Mouse (Mus musculus) urinary bladder, postnatal 36 days (tissue): ENCODE data around the gene Slc4a3.

Experiments used
- DNase-seq, 2 experiments: peaks; one replicate each; pipeline ENCODE4 v3.0.0; 2022; ENCODE audit warnings: low spot score in 2 of 2, mixed read lengths in 1 of 2

Slc4a3 gene

GRCm38 (mm10) chr1:75545965-75546956 lies at the start of gene Slc4a3:
Gene Slc4a3 (plus strand): TSS chr1:75546266.
- peak; percentile 57 to 68 for DNase-seq

- DNase-seq, result no peak
These were observed 47.2 kb upstream of the Slc4a3 start for GRCm38 (mm10) chr1:75498897-75499296.

DNA sequence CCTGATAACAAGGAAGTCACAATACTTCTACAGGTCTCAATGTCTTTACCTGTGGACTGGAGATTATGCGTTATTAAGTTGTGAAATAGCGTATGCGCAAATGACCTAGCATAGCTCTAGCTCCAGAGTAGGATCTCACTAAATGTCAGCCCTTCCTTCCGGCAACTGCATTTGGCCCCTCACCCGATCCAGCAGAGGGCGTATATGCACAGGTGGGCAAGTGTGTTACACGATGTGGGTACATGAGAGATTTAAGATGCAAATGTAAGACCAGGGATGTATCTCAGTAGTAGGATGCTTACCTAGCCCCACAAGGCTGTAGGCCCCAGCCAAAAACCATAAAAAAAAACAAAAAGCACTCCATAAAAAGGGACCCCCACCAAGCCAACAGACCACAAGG lies 46.6 kb upstream of the Slc4a3 start:
- no peak for DNase-seq

- DNase-seq, result no peak
These were observed 44.2 kb upstream of the Slc4a3 start for GRCm38 (mm10) chr1:75501905-75502304.

DNA sequence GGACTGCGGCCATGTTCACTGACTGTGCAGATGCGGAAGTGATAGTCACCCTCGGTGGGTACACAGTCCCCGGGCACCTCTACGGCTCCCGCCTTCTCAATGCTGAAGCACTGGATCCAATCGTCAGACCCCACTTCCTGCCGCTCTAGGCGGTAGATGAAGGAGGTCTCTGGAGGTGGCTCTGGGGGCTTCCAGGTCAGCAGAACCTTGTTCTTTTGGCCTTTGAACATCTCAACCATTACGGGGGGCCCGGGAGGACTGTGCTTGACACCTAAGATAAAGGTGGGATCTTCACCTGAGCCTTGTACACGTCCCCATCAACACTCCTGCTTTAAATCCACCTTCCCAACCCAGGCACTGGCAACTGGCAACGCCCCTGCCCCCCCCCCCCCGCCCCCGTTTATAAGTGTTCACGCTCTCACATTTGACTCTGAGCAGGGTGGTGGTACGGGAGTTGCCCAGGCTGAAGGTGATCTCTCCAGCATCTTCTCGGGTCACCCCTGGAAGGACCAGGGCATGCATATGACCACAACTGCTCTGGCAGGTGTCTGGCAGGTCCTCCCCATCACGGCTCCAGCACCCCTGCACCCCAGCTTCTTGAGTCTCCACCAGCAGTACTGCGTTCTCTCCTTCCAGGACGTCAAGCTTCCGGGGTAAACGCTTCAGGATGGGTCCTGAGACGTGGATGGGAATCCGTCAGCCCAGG lies 43.0 kb upstream of the Slc4a3 start:
- DNase-seq, result no peak

DNA sequence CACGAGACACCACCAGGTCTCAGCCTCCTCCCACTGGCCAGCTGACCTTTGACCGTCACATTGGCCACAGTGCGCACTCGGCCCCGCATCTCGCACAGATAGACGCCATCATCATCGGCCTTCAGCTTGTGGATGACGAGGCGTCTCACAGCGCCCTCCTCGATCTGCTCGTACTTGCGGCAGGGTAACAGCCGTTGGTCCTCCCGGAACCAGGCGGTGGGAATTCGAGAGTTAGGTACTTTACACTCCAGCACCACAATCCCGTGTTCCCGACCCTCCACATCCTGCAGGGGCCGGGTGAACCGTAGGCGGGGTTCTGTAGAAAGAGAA lies 42.5 kb upstream of the Slc4a3 start:
- DNase-seq, result no peak

GRCm38 (mm10) chr1:75504256-75505045 lies 41.6 kb upstream of the Slc4a3 start:
- DNase-seq, result no peak

DNA sequence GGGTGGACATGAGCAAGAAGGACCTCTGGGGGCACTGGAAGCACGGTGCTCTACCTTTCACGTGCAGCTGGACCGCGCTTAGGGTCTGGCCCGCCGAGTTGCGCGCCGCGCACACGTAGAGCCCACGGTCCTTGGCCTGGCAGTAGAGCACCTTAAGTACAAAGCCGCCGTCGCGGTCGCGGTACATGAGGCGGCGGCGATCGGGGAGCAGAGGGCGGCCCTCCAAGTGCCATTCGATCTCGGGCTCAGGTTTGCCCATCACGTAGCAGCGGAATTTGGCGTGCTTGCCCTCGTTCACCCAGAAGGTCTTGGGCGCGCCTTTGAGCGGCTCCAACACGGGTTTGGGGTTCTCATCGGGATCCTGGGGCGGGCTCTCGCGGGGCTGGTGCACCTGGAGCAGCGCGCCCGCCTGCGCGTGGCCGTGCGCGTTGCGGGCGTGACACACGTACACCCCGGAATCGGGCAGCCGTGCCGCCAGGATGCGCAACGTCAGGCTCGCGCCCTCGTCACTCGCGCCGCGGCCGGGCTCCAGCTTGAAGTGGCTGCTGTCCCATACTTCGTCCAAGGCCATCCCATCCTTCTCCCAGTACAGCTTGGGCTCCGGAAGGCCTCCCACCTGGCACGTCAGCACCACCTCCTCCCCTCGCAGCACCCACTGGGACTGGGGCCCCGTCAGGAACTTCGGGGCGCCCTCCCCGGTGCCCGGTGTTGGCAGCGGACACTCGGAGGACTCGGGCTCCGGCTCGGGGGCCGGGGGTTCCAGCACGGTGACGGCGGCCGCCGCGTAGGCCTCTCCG lies 40.7 kb upstream of the Slc4a3 start:
- DNase-seq, result peak; percentile 53 to 55

GRCm38 (mm10) chr1:75505956-75506831 lies 39.9 kb upstream of the Slc4a3 start, which contains the start of gene Obsl1:
Gene Obsl1 (minus strand): TSS chr1:75506452.
- peak; percentile 42 to 63 for DNase-seq

DNA sequence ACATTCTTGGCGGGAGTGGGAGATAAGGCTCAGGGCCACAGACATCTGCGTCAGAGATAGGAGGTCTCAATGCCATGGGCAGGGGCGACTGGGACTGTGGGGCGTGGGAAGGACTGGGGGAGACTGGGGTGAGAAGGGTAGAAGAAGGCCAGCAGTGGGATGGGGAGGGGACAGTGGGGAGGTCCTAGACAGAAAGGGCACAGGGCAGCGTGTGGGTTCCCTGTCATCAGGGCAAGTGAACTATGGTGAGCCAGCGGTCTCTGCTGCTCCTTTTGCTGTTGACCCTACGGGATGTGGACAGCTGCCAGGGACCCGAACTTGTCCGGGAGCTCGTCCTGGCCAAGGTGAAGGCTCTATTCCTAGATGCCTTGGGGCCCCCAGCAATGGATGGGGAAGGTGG lies 39.1 kb upstream of the Slc4a3 start, which contains the start of gene Inha:
TSS of gene Inha (plus strand) at position 72 of the 400 bp plus-strand sequence.
- peak in 1 of 2 experiments; percentile 4 for DNase-seq

DNA sequence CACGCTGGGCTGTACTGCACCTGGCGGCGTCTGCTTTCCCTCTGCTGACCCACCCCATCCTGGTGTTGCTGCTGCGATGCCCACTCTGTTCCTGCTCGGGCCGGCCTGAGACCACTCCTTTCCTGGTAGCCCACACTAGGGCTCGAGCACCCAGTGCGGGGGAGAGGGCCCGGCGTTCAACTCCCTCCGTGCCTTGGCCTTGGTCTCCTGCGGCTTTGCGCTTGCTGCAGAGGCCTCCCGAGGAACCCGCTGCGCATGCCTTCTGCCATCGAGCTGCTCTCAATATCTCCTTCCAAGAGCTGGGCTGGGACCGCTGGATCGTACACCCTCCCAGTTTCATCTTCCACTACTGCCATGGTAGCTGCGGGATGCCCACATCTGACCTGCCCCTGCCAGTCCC lies 36.5 kb upstream of the Slc4a3 start:
- peak in 1 of 2 experiments; percentile 0 for DNase-seq

DNA sequence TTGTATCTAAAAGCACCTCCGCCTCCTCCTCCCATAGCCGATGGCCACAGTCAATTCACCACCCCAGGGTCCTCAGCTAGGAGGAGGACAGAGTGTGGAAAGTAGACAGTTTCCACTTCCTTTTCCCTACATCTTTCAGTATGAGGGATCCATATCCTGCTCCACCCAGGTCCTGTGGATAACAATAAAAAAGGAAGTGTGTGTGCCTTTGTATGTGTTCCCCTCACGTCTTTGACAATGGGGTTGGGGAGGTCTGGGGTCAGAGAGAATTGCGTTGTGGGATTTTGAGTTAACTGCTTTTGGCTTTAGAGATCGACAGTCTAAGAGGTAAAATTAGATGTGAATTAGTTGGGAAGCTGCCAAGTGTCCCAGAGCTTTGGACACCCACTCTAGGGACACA lies 35.9 kb upstream of the Slc4a3 start:
- no peak for DNase-seq

GRCm38 (mm10) chr1:75511437-75512210 lies 34.4 kb upstream of the Slc4a3 start:
- no peak for DNase-seq

- DNase-seq, result no peak
These were observed 33.5 kb upstream of the Slc4a3 start for GRCm38 (mm10) chr1:75512550-75512949.

GRCm38 (mm10) chr1:75516703-75517380 lies 29.2 kb upstream of the Slc4a3 start:
- DNase-seq, result no peak

- no peak for DNase-seq
These were observed 28.1 kb upstream of the Slc4a3 start for GRCm38 (mm10) chr1:75517984-75518383.

DNA sequence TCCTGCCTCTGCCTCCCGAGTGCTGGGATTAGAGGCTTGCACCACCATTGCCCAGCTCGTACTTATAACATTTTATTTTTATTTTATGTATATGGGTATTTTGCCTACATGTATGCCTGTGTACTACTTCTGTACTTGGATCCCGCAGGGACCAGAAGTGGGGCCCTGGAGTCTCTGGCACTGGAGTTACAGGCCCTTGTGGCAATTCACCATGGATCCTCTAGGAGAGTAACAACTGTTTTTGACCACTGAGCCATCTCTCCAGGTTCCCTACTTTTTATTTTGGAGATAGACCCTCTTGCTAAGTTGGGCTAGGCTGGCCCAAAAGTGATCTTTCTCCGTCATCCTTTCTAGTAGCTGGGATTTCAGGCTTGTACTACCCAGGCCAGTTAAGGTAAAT lies 27.6 kb upstream of the Slc4a3 start:
- no peak for DNase-seq

DNA sequence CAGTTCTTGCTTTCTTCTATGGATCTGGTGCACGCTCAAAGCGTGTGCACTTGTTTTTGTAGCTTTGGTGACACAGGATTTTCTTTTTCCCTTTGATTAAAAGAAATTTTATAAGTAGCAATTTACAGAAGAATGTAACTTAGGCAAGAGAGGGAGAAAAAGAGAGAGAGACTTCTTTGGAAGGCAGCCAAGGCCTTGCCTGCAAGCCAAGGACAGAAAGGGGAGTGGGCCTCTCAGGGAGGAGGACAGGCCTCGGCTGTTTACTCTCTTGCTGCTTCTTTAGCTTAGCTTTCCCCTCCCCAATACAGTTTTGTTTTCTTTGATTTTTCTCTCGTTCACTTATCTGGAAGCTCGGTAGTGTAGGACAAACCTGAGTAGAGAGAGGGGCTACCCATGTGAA lies 26.5 kb upstream of the Slc4a3 start:
- DNase-seq, result no peak
